Comparison of ENCODE assay signal across 14 mouse cellular contexts in the genomic region with DNA sequence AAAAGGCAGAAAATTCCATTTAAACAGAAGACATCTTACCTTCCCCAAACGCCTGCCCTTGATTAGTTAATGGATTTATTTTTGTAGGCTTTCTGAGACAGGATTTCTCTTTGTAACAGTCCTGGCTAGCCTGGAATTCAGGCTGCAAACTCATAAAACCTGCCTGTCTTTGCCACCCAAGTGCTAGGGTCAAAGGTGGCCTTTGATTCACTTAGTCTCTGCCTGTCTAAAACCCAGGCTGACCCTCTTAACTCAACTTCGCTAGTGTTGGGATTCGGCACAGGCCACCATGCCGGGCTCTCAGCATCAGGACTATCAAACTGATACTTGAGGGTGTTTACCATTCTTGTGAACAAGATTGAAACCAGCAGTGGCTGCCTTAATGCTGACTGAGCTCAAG.
"Had no signal": no experiment of that assay in that cellular context is flagged by ENCODE, and none has a peak within 500 bp of the region (broad histone marks: within the 10 kb centered on the region; RNA-seq: fewer than 3 reads in every experiment).

No protein-coding gene starts in this region.

- H3K4me3 ChIP-seq: liver, embryonic 15.5 days; midbrain, embryonic 10.5 days; myocyte; neural tube, embryonic 15.5 days had no signal

- H3K9ac ChIP-seq: liver, embryonic 15.5 days; neural tube, embryonic 15.5 days had no signal

- H3K4me1 ChIP-seq: midbrain, embryonic 10.5 days; neural tube, embryonic 15.5 days had no signal

- H3K27me3 ChIP-seq: liver, embryonic 15.5 days; neural tube, embryonic 15.5 days had no signal

- H3K4me2 ChIP-seq: liver, embryonic 11.5 days; liver, embryonic 15.5 days; neural tube, embryonic 15.5 days had no signal

- H3K36me3 ChIP-seq: liver, embryonic 15.5 days; midbrain, embryonic 10.5 days; neural tube, embryonic 15.5 days had no signal

- H3K9me3 ChIP-seq: liver, embryonic 15.5 days; midbrain, embryonic 10.5 days; neural tube, embryonic 15.5 days had no signal

- H3K27ac ChIP-seq: kidney, postnatal 0 days; liver, embryonic 15.5 days; midbrain, embryonic 10.5 days; neural tube, embryonic 15.5 days had no signal

- DNase-seq: kidney, adult 9 months; kidney, postnatal 36 days; layer of hippocampus, adult 9-11 months; lung, adult 2 months; lung, postnatal 36 days; midbrain, embryonic 14.5 days; right cerebral cortex, adult 18-20 months; thymus, postnatal 36 days had no signal
